Mouse (Mus musculus) hindbrain, embryonic 11.5 days (tissue): ENCODE results near the gene Bbx. TPM values are rescaled to one million over a fixed set of nuclear protein-coding genes. Genes with fewer than 3 reads are reported as not detected.

Experiments
- ATAC-seq: fragments of 200-750 bp; cut with Nextera tagmentation; 2 replicates; pipeline ENCODE4 v1.8.0; 2017; ENCODE audit warnings: mild to moderate bottlenecking, moderate TSS enrichment, moderate library complexity; ENCODE audit not compliant: low FRiP score
- DNase-seq: peaks from one replicate; pipeline ENCODE4 v3.0.0-alpha.2; 2015; ENCODE audit warnings: low spot score
- H3K27ac ChIP-seq: fragments of 300-500 bp; sonication (generic); 2 replicates; pipeline ENCODE4 v1.5.1; 2014; ENCODE audit warnings: mild to moderate bottlenecking, low read depth, low read length
- H3K27me3 ChIP-seq: fragments of 300-500 bp; sonication (generic); 2 replicates; pipeline ENCODE4 v1.6.1; 2014; ENCODE audit warnings: mild to moderate bottlenecking, low read length, moderate library complexity, mixed read lengths; ENCODE audit not compliant: control insufficient read depth, insufficient read depth
- H3K36me3 ChIP-seq: fragments of 300-500 bp; sonication (generic); 2 replicates; pipeline ENCODE4 v1.6.1; 2014; ENCODE audit warnings: mild to moderate bottlenecking, low read length, moderate library complexity, mixed read lengths; ENCODE audit not compliant: control insufficient read depth, insufficient read depth
- H3K4me1 ChIP-seq: fragments of 300-500 bp; sonication (generic); replicated peaks from 2 replicates; pipeline ENCODE4 v1.6.1; 2014; ENCODE audit warnings: low read length, mixed read lengths; ENCODE audit not compliant: control insufficient read depth, insufficient read depth
- H3K4me2 ChIP-seq: fragments of 300-500 bp; sonication (generic); replicated peaks from 2 replicates; pipeline ENCODE4 v1.6.1; 2014; ENCODE audit warnings: mild to moderate bottlenecking, low read depth, low read length
- H3K4me3 ChIP-seq: fragments of 300-500 bp; sonication (generic); 2 replicates; pipeline ENCODE4 v1.5.1; 2014; ENCODE audit warnings: low read depth, low read length
- H3K9ac ChIP-seq: fragments of 300-500 bp; sonication (generic); 2 replicates; pipeline ENCODE4 v1.6.1; 2014; ENCODE audit warnings: low read depth, low read length
- H3K9me3 ChIP-seq: fragments of 300-500 bp; sonication (generic); 2 replicates; pipeline ENCODE4 v1.6.1; 2016; ENCODE audit warnings: low read length; ENCODE audit not compliant: control insufficient read depth
- WGBS: fragments of 180-500 bp; shearing (Covaris S2); extraction: QIAGEN DNeasy Blood & Tissue Kit; methylation state at CpG from one replicate; pipeline ENCODE4 v1.1.7; 2014; 5-methylcytosine and 5-hydroxymethylcytosine counted together
- polyA plus RNA-seq: library from polyadenylated mRNA; unstranded; fragments of >200 nt; fragmentation: Nextera tagmentation; extraction: Ambion mirVana; gene quantifications from 2 replicates; pipeline ENCODE4 v1.2.1, GENCODE M21; 2014

The Bbx gene
- polyA plus RNA-seq, 1 experiment from 2014 or later: 42.2 TPM

- no peak overlapping the region for H3K4me3 ChIP-seq
- no peak for ATAC-seq
- H3K9me3 ChIP-seq: no peaks in the 10 kb centered on the region
- H3K9ac ChIP-seq: no peak overlapping the region
- H3K4me1 ChIP-seq: no peaks in the 10 kb centered on the region
- WGBS: 87% methylated on average over 1 of the region's 1 CpGs
- no peaks in the 10 kb centered on the region for H3K36me3 ChIP-seq
- no peak for DNase-seq
- H3K27me3 ChIP-seq: no peaks in the 10 kb centered on the region
- no peak overlapping the region for H3K27ac ChIP-seq
- no peak overlapping the region for H3K4me2 ChIP-seq
These were observed 116.7 kb downstream of the Bbx start for GRCm38 (mm10) chr16:50315349-50315969.

- H3K4me1 ChIP-seq: no peaks in the 10 kb centered on the region
- no peak overlapping the region for H3K4me2 ChIP-seq
- no peak overlapping the region for H3K27ac ChIP-seq
- WGBS: 88% methylated on average over 4 of the region's 4 CpGs
- no peak for DNase-seq
- ATAC-seq: no peak
- no peak overlapping the region for H3K4me3 ChIP-seq
- no peak overlapping the region for H3K9ac ChIP-seq
- no peaks in the 10 kb centered on the region for H3K27me3 ChIP-seq
- H3K36me3 ChIP-seq: no peaks in the 10 kb centered on the region
- no peaks in the 10 kb centered on the region for H3K9me3 ChIP-seq
These were observed 120.6 kb downstream of the Bbx start for GRCm38 (mm10) chr16:50311588-50311987.

- WGBS: 90% methylated on average over 9 of the region's 9 CpGs
- Histone ChIP-seq H3K9me3 (no peaks in the 10 kb centered on the region), H3K4me1 (no peaks in the 10 kb centered on the region), H3K4me2 (no peak overlapping the region), H3K27me3 (no peaks in the 10 kb centered on the region), H3K36me3 (no peaks in the 10 kb centered on the region), H3K27ac (no peak overlapping the region), H3K4me3 (no peak overlapping the region), H3K9ac (no peak overlapping the region)
- DNase-seq: no peak
- no peak for ATAC-seq
These were observed 122.7 kb downstream of the Bbx start for GRCm38 (mm10) chr16:50309411-50310042.

- Histone ChIP-seq H3K27ac (no peak overlapping the region), H3K9me3 (no peaks in the 10 kb centered on the region), H3K4me2 (no peak overlapping the region), H3K4me1 (no peaks in the 10 kb centered on the region), H3K27me3 (no peaks in the 10 kb centered on the region), H3K36me3 (no peaks in the 10 kb centered on the region), H3K9ac (no peak overlapping the region), H3K4me3 (no peak overlapping the region)
- WGBS: 92% methylated on average over 6 of the region's 6 CpGs
- ATAC-seq (no peak), DNase-seq (no peak)
These were observed 123.9 kb downstream of the Bbx start for GRCm38 (mm10) chr16:50308256-50308655.

GRCm38 (mm10) chr16:50307231-50307630 lies 125.0 kb downstream of the Bbx start:
- whole genome bisulfite sequencing: 85% methylated on average over 4 of the region's 4 CpGs
- Histone ChIP-seq H3K4me3 (no peak overlapping the region), H3K9me3 (no peaks in the 10 kb centered on the region), H3K9ac (no peak overlapping the region), H3K27ac (no peak overlapping the region), H3K27me3 (no peaks in the 10 kb centered on the region), H3K36me3 (no peaks in the 10 kb centered on the region), H3K4me1 (no peaks in the 10 kb centered on the region), H3K4me2 (no peak overlapping the region)
- DNase-seq: no peak
- ATAC-seq: no peak

GRCm38 (mm10) chr16:50306727-50307126 lies 125.5 kb downstream of the Bbx start:
- no peaks in the 10 kb centered on the region for H3K4me1 ChIP-seq
- no peaks in the 10 kb centered on the region for H3K36me3 ChIP-seq
- H3K27ac ChIP-seq: no peak overlapping the region
- no peak overlapping the region for H3K4me3 ChIP-seq
- H3K9me3 ChIP-seq: no peaks in the 10 kb centered on the region
- H3K27me3 ChIP-seq: no peaks in the 10 kb centered on the region
- ATAC-seq (no peak), DNase-seq (no peak)
- H3K4me2 ChIP-seq: no peak overlapping the region
- no peak overlapping the region for H3K9ac ChIP-seq

GRCm38 (mm10) chr16:50305156-50305555 lies 127.0 kb downstream of the Bbx start:
- ATAC-seq (no peak), DNase-seq (no peak)
- no peak overlapping the region for H3K9ac ChIP-seq
- H3K4me1 ChIP-seq: no peaks in the 10 kb centered on the region
- no peak overlapping the region for H3K27ac ChIP-seq
- H3K4me2 ChIP-seq: no peak overlapping the region
- H3K9me3 ChIP-seq: no peaks in the 10 kb centered on the region
- WGBS: 94% methylated on average over 6 of the region's 6 CpGs
- H3K36me3 ChIP-seq: no peaks in the 10 kb centered on the region
- H3K4me3 ChIP-seq: no peak overlapping the region
- no peaks in the 10 kb centered on the region for H3K27me3 ChIP-seq

GRCm38 (mm10) chr16:50302566-50302965 lies 129.6 kb downstream of the Bbx start:
- H3K4me1 ChIP-seq: no peaks in the 10 kb centered on the region
- H3K9ac ChIP-seq: no peak overlapping the region
- no peaks in the 10 kb centered on the region for H3K36me3 ChIP-seq
- H3K4me3 ChIP-seq: no peak overlapping the region
- no peak for DNase-seq
- no peaks in the 10 kb centered on the region for H3K27me3 ChIP-seq
- ATAC-seq: no peak
- no peak overlapping the region for H3K4me2 ChIP-seq
- H3K9me3 ChIP-seq: no peaks in the 10 kb centered on the region
- no peak overlapping the region for H3K27ac ChIP-seq
- WGBS: 100% methylated on average over 1 of the region's 1 CpGs

GRCm38 (mm10) chr16:50298743-50299443 lies 133.3 kb downstream of the Bbx start:
- Histone ChIP-seq H3K9me3 (no peaks in the 10 kb centered on the region), H3K4me1 (no peaks in the 10 kb centered on the region), H3K27ac (no peak overlapping the region), H3K9ac (no peak overlapping the region), H3K4me2 (no peak overlapping the region), H3K4me3 (no peak overlapping the region), H3K27me3 (no peaks in the 10 kb centered on the region), H3K36me3 (no peaks in the 10 kb centered on the region)
- WGBS: 77% methylated on average over 8 of the region's 8 CpGs
- DNase-seq (no peak), ATAC-seq (no peak)
